Mouse (Mus musculus): ENCODE data around the gene 9430097D07Rik. TPM values are rescaled to one million over a fixed set of nuclear protein-coding genes. Genes with fewer than 3 reads are reported as not detected.

The 9430097D07Rik gene
- polyA plus RNA-seq, 1 experiment from 2014 or later: 0.56 TPM

Other genes with a start within 250 kb of the 9430097D07Rik start
- gene Ciz1, start 223.4 kb downstream of the 9430097D07Rik start, polyA plus RNA-seq (2016; fragmentation: Nextera tagmentation; extraction: Ambion mirVana): 59.1 and 66.3 TPM in 2 replicates
- 44.4 and 47.5 TPM in 2 replicates for gene Dnm1, start 222.3 kb downstream of the 9430097D07Rik start, polyA plus RNA-seq (2016; fragmentation: Nextera tagmentation; extraction: Ambion mirVana)
- 62.6 and 72.8 TPM in 2 replicates for gene 1110008P14Rik, start 193.7 kb downstream of the 9430097D07Rik start, polyA plus RNA-seq (2016; fragmentation: Nextera tagmentation; extraction: Ambion mirVana)
- 0.95 and 1.2 TPM in 2 replicates for gene Lcn2, start 187.4 kb downstream of the 9430097D07Rik start, polyA plus RNA-seq (2016; fragmentation: Nextera tagmentation; extraction: Ambion mirVana)
- gene Ptges2, start 179.8 kb downstream of the 9430097D07Rik start, polyA plus RNA-seq (2016; fragmentation: Nextera tagmentation; extraction: Ambion mirVana): 34.5 and 35.1 TPM in 2 replicates
- 5.9 and 6.2 TPM in 2 replicates for gene Naif1, start 125.2 kb downstream of the 9430097D07Rik start, polyA plus RNA-seq (2016; fragmentation: Nextera tagmentation; extraction: Ambion mirVana)
- gene Slc25a25, start 124.2 kb downstream of the 9430097D07Rik start, polyA plus RNA-seq (2016; fragmentation: Nextera tagmentation; extraction: Ambion mirVana): 40.2 and 41.6 TPM in 2 replicates
- gene Fam102a, start 40.4 kb downstream of the 9430097D07Rik start, polyA plus RNA-seq (2016; fragmentation: Nextera tagmentation; extraction: Ambion mirVana): 12.6 and 15.5 TPM in 2 replicates
- gene Dpm2, start 4.8 kb downstream of the 9430097D07Rik start, polyA plus RNA-seq (2016; fragmentation: Nextera tagmentation; extraction: Ambion mirVana): 110 and 117 TPM in 2 replicates
- gene Pip5kl1, start 887 bp downstream of the 9430097D07Rik start, polyA plus RNA-seq (2016; fragmentation: Nextera tagmentation; extraction: Ambion mirVana): 4.2 and 5.0 TPM in 2 replicates
- 21.5 and 22.9 TPM in 2 replicates for gene St6galnac4, start 11.4 kb upstream of the 9430097D07Rik start, polyA plus RNA-seq (2016; fragmentation: Nextera tagmentation; extraction: Ambion mirVana)
- 13.5 and 14.3 TPM in 2 replicates for gene St6galnac6, start 24.0 kb upstream of the 9430097D07Rik start, polyA plus RNA-seq (2016; fragmentation: Nextera tagmentation; extraction: Ambion mirVana)
- 40.4 and 43.2 TPM in 2 replicates for gene Ak1, start 46.1 kb upstream of the 9430097D07Rik start, polyA plus RNA-seq (2016; fragmentation: Nextera tagmentation; extraction: Ambion mirVana)
- 31.6 and 32.1 TPM in 2 replicates for gene Eng, start 70.9 kb upstream of the 9430097D07Rik start, polyA plus RNA-seq (2016; fragmentation: Nextera tagmentation; extraction: Ambion mirVana)
- gene Fpgs, start 128.5 kb upstream of the 9430097D07Rik start, polyA plus RNA-seq (2016; fragmentation: Nextera tagmentation; extraction: Ambion mirVana): 19.5 and 20.1 TPM in 2 replicates
- 99.0 and 101 TPM in 2 replicates for gene Cdk9, start 137.4 kb upstream of the 9430097D07Rik start, polyA plus RNA-seq (2016; fragmentation: Nextera tagmentation; extraction: Ambion mirVana)
- 33.5 and 34.8 TPM in 2 replicates for gene Sh2d3c, start 145.4 kb upstream of the 9430097D07Rik start, polyA plus RNA-seq (2016; fragmentation: Nextera tagmentation; extraction: Ambion mirVana)
- 1.6 and 2.0 TPM in 2 replicates for gene 6330409D20Rik, start 165.3 kb upstream of the 9430097D07Rik start, polyA plus RNA-seq (2016; fragmentation: Nextera tagmentation; extraction: Ambion mirVana)
- gene Tor2a, start 181.6 kb upstream of the 9430097D07Rik start, polyA plus RNA-seq (2016; fragmentation: Nextera tagmentation; extraction: Ambion mirVana): 52.1 and 55.9 TPM in 2 replicates
- 0.63 and 1.1 TPM in 2 replicates for gene Ttc16, start 199.9 kb upstream of the 9430097D07Rik start, polyA plus RNA-seq (2016; fragmentation: Nextera tagmentation; extraction: Ambion mirVana)
- gene Ptrh1, start 200.1 kb upstream of the 9430097D07Rik start, polyA plus RNA-seq (2016; fragmentation: Nextera tagmentation; extraction: Ambion mirVana): 4.6 and 5.6 TPM in 2 replicates
- 0.85 and 1.5 TPM in 2 replicates for gene Cfap157, start 208.7 kb upstream of the 9430097D07Rik start, polyA plus RNA-seq (2016; fragmentation: Nextera tagmentation; extraction: Ambion mirVana)